Mouse (Mus musculus): ENCODE results near the gene Wdr35. TPM values are rescaled to one million over a fixed set of nuclear protein-coding genes. Genes with fewer than 3 reads are reported as not detected.

Wdr35 gene
- polyA plus RNA-seq, 1 experiment from 2014 or later, result 21.6 TPM

DNA sequence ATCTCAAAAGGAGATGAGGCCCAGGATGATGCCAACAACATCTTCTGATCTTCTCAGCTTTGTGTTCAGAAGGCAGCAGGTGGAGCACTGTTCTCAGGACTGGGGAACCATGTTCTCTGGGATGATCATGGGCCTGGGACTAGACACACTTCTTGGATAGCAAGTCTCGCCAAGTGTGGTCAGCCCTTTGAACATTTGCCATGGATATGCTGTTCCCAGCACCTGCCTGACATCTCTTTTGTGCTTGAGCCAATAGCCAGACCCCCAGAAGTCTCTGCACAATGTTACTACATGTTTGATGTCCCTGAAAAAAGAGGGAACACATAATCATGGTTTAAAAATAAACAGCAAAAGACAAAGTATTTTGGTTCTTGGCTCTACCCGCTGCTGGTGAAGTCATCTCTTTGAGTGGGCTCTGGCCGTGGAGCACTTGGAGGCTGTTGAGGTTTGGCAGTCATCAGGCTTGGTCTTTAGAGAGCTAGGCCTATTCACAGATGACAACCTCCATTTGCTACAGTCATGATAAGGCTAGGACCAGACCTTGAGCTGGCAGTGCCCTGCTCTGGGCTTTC is 103.9 kb downstream of the Wdr35 start:
- 95% methylated on average over 3 of the region's 3 CpGs for WGBS
- no peak overlapping the region for H3K27ac ChIP-seq (ENCODE audit: low read depth, low read length)
- ATAC-seq (no peak), DNase-seq (ENCODE audit: low spot score) (no peak)
- H3K9ac ChIP-seq (ENCODE audit: low read length), result no peak overlapping the region
- no peak overlapping the region for H3K4me2 ChIP-seq (ENCODE audit: low read length)
- no peaks in the 10 kb centered on the region for H3K27me3 ChIP-seq (replicated peaks; ENCODE audit: control insufficient read depth, insufficient read depth, low read length)
- no peaks in the 10 kb centered on the region for H3K4me1 ChIP-seq (ENCODE audit: control insufficient read depth, insufficient read depth, low read length)
- no peaks in the 10 kb centered on the region for H3K9me3 ChIP-seq (replicated peaks; ENCODE audit: control insufficient read depth, low read length)
- no peak overlapping the region for H3K4me3 ChIP-seq (ENCODE audit: low read depth, low read length)
- H3K36me3 ChIP-seq (ENCODE audit: control insufficient read depth, insufficient read depth, low read length), result no peaks in the 10 kb centered on the region

Other genes starting within 250 kb of the Wdr35 start
- gene Sdc1, start 202.6 kb upstream of the Wdr35 start, polyA plus RNA-seq (2014; fragmentation: Nextera tagmentation; extraction: Ambion mirVana), result 21.3 and 24.8 TPM in 2 replicates
- 192 and 199 TPM in 2 replicates for gene Laptm4a, start 52.2 kb upstream of the Wdr35 start, polyA plus RNA-seq (2014; fragmentation: Nextera tagmentation; extraction: Ambion mirVana)
- gene Matn3, start 26.0 kb upstream of the Wdr35 start, polyA plus RNA-seq (2014; fragmentation: Nextera tagmentation; extraction: Ambion mirVana), result 0.18 TPM in 1 of 2 replicates, not detected in the other
- gene Ttc32, start 56.1 kb downstream of the Wdr35 start, polyA plus RNA-seq (2014; fragmentation: Nextera tagmentation; extraction: Ambion mirVana), result 15.5 and 15.6 TPM in 2 replicates